Mouse (Mus musculus) neutrophil, adult 5-6 weeks (primary cell): Measurements from ENCODE around the gene Fam50b. TPM values are rescaled to one million over a fixed set of nuclear protein-coding genes. Genes with fewer than 3 reads are reported as not detected.

ENCODE experiments used
- ATAC-seq: fragments of 151-379, 151-347 bp; 2 replicates; pipeline ENCODE4 v1.8.0; 2017; ENCODE audit warnings: mild to moderate bottlenecking, moderate TSS enrichment; ENCODE audit not compliant: insufficient number of reproducible peaks, poor library complexity, low FRiP score, severe bottlenecking; ENCODE audit errors: extremely low read depth
- total RNA-seq: library from RNA; stranded (forward); fragments of 200-1000 nt; gene quantifications from 2 replicates; pipeline ENCODE4 v1.2.3, GENCODE M21; 2017

The Fam50b gene
- total RNA-seq, 1 experiment from 2014 or later = not detected

DNA sequence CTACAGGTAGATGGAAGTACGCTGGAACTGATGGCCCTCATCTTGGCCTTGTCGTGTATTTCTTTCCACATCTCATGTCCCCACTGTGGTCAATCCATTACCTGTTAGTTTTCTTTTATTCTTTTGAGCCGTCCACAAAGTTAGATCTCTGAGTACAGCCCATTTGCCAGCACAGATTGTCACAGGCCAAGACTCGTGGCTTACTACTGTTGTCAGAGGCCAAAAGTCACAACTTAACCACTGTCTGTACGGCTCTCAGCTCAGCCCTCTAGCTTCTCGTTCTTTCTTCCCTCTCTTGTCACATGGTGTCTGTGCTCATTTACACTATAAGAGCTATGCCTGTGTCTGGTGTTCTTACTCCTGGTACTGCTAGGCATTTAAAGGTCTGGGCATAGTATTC, 3.1 kb upstream of the Fam50b start:
- no peak for ATAC-seq

GRCm38 (mm10) chr13:34733780-34734179, 870 bp upstream of the Fam50b start:
- no peak for ATAC-seq

DNA sequence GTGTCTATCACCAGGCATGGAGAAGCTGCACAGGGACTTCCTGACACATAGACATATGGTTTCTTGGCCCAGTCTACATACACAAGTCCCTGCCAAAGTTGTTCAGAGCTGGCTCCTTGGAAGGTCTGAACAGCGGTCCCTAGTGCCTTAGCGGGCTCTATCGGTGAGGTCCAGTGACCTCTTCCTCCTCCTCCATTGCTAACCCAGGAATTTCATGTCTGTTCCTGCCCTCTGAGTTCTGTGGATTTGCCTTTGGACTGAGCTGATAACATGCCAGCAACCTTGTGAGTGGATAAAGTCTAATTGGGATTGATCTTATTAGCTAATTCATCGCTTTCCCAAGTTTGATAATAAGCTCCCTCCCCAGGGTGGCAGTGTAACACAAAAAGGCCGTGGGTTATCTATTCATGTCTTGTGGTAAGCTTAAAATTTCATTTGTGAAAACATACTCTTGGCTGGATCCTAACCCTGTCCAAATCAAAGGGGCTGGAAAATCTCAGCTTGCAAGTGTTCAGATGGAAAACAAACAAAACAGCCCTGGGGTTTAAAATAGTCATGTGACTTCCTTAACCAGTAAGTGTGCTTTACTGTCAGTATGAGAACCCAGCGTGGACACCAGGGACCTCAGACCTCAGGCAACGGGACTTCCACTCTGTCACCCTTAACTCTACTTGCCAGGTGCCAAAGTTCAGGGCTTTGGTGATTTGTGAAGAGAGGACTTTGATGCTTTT, 3.5 kb downstream of the Fam50b start:
- no peak for ATAC-seq

DNA sequence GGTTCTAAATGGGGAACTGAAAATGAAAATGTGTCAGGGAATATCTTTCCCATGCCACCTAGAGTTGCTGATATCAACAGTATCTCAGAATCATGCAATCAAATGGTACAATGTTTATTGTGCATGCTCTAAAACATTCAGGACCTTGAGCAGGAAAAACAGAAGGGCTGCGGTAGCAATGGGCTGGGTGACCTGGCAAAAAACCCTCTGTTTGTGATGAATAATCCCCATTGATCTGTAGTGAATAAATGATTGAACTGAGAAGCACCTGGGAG, 4.0 kb downstream of the Fam50b start:
- no peak for ATAC-seq

DNA sequence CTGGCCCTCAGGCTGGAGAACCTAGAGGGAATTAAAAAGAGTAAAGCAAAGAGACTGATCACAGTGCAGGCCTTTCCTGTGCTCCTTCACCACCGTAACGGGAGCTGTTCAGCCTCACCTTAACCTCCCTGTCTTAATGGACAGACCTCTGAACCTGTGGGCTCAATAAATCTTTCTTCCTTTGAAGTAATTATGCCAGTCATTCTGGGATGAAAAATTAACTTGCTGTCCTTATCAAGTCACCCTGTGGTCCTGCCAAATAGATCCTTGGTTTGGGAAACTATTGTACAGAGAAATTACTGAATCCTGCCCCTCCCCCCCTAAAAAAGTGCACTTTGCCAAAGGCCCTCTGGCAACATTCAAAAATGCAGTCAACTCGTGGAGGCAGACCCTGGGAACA, 4.4 kb downstream of the Fam50b start:
- no peak for ATAC-seq

- ATAC-seq = 0 out of 2 replicates have a peak, but pooled peaks have one; percentile 40
These were observed 6.6 kb downstream of the Fam50b start for GRCm38 (mm10) chr13:34741254-34741653.

GRCm38 (mm10) chr13:34741813-34742568, 7.3 kb downstream of the Fam50b start:
- no peak for ATAC-seq

GRCm38 (mm10) chr13:34746811-34747210, 12.2 kb downstream of the Fam50b start:
- ATAC-seq = no peak

- no peak for ATAC-seq
These were observed 13.9 kb downstream of the Fam50b start for GRCm38 (mm10) chr13:34748530-34748929.

DNA sequence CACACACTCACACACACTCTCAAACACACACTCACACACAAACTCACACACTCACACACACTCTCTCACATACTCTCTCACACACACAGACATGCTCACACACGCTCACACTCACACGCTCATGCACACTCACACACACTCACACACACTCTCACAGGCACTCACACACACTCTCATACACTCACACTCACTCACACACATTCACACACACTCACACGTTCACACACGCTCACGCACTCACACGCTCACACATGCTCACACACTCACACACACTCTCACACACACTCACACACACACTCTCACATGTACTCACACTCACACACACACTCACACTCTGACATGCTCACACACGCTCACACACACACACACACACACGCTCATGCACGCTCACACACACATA, 24.6 kb downstream of the Fam50b start:
- no peak for ATAC-seq

GRCm38 (mm10) chr13:34760518-34761287, 26.1 kb downstream of the Fam50b start:
- 0 out of 2 replicates have a peak, but pooled peaks have one; percentile 33 for ATAC-seq

- ATAC-seq = no peak
These were observed 27.5 kb downstream of the Fam50b start for GRCm38 (mm10) chr13:34762136-34762535.

DNA sequence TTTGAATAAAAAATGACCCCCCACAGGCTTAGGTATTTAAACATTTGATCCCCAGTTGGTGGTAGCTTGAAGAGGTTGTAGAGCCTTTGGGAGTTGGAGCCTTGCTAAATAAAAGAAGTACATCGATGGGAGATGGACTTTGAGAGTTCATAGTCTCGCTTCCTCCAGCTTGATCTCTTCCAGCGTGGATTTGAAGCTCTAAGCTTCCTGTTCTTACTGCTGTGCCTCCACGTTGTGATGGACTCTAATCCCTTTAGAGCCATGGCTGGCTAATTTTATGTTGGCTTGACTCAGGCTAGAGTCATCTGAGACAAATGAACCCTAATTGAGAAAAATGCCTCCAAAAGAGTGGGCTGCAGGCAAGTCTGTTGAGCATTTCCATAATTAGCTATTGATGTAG, 28.2 kb downstream of the Fam50b start:
- ATAC-seq = no peak

- ATAC-seq = no peak
These were observed 30.6 kb downstream of the Fam50b start for GRCm38 (mm10) chr13:34765269-34765668.

DNA sequence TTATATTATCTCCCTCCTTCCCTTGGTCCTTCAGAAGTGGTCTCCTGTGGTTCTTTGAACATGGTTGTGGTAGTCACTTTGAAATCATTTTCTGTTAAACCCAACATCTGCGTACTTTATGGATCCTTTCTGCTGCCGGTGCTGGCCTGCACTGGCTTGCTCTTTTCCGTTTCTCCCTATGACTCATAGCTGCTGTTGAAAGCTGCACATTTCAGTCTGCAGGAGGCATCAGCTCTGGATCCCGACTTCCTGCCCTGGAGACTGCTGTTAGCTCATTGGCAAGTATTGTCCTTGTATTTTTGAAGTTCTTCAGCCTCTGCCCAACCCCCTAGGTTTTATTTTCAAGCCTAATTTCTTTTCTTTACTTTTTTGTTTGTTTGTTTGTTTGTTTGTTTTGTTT, 31.9 kb downstream of the Fam50b start:
- no peak for ATAC-seq

DNA sequence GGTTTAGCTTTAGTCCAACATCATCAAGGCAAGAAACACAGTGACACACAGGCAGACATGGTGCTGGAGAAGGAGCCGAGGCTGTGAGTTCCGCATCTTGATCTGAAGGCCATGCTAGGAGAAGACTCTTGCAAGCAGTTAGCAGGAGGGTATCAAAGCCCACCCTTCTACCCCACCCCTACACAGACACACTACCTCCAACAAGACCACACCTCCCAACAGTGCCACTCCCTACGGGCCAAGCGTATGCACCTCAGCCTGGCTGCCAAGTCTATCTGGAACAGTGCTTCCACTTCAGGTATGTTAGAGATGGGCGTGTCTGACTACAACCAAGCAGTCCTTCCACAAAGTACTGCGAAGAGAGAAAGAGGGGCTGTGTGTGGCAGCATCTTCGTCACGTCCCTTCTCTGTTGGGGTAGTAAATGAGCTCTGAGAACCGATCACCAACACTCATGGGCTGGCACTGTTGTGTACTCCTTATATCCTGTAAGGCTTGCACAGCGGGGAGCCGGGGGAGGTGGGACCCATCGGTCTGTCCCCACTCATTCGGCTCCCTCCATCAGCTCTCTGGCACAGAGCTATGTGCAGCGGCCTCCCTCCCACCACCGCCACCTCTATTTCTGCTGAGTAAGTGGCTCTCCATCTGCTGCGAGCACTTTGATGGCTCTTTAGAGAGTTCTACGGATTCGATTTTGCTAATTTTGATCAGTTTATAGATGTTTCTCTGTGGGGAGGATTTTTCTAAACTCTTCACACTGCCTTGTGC, 33.1 kb downstream of the Fam50b start:
- no peak for ATAC-seq

- ATAC-seq = no peak
These were observed 42.1 kb downstream of the Fam50b start for GRCm38 (mm10) chr13:34776767-34777166.

GRCm38 (mm10) chr13:34780856-34781610, 46.4 kb downstream of the Fam50b start:
- ATAC-seq = no peak

- no peak for ATAC-seq
These were observed 47.0 kb downstream of the Fam50b start for GRCm38 (mm10) chr13:34781611-34782009.
